Mouse (Mus musculus) heart, postnatal 0 days (tissue): Measurements from ENCODE around the gene Dock7. TPM values are rescaled to one million over a fixed set of nuclear protein-coding genes. Genes with fewer than 3 reads are reported as not detected.
"Not testable (repeated sequence)": the region's sequence is repeated elsewhere in the genome, so short reads cannot be mapped to it uniquely, and the experiment has no call there.

ENCODE experiments used
- ATAC-seq: fragments of 200-750 bp; cut with Nextera tagmentation; 2 replicates; pipeline ENCODE4 v1.8.0; 2017; ENCODE audit warnings: low read depth, moderate number of reproducible peaks, moderate library complexity; ENCODE audit not compliant: insufficient read depth
- DNase-seq: peaks from one replicate; pipeline ENCODE4 v3.0.0-alpha.2; 2016; ENCODE audit warnings: low spot score
- H3K27ac ChIP-seq: fragments of 300-500 bp; sonication (generic); 2 replicates; pipeline ENCODE4 v1.5.1; 2014; ENCODE audit warnings: low read depth, mild to moderate bottlenecking
- H3K27me3 ChIP-seq: fragments of 300-500 bp; sonication (generic); 2 replicates; pipeline ENCODE4 v1.6.1; 2014; ENCODE audit warnings: low read length, mixed read lengths; ENCODE audit not compliant: control insufficient read depth, insufficient read depth
- H3K36me3 ChIP-seq: fragments of 300-500 bp; sonication (generic); replicated peaks from 2 replicates; pipeline ENCODE4 v1.6.1; 2014; ENCODE audit warnings: low read length, mixed read lengths; ENCODE audit not compliant: control insufficient read depth, insufficient read depth
- H3K4me1 ChIP-seq: fragments of 300-500 bp; sonication (generic); 2 replicates; pipeline ENCODE4 v1.6.1; 2014; ENCODE audit warnings: antibody characterized with exemption; ENCODE audit not compliant: control insufficient read depth, insufficient read depth
- H3K4me2 ChIP-seq: fragments of 300-500 bp; sonication (generic); 2 replicates; pipeline ENCODE4 v1.6.1; 2014; ENCODE audit warnings: low read depth, mild to moderate bottlenecking, low read length, moderate library complexity
- H3K4me3 ChIP-seq: fragments of 300-500 bp; sonication (generic); 2 replicates; pipeline ENCODE4 v1.5.1; 2014; ENCODE audit warnings: low read depth, low read length
- H3K9ac ChIP-seq: fragments of 300-500 bp; sonication (generic); replicated peaks from 2 replicates; pipeline ENCODE4 v1.6.1; 2014; ENCODE audit warnings: low read depth, low read length, mixed read lengths
- H3K9me3 ChIP-seq: fragments of 300-500 bp; sonication (generic); replicated peaks from 2 replicates; pipeline ENCODE4 v1.6.1; 2016; ENCODE audit warnings: low read length; ENCODE audit not compliant: control insufficient read depth
- CTCF ChIP-seq: IDR thresholded peaks from 2 replicates; pipeline ENCODE4 v1.5.1; 2016; ENCODE audit warnings: antibody characterized with exemption, control low read depth, low read depth
- EP300 ChIP-seq: IDR thresholded peaks from 2 replicates; pipeline ENCODE4 v1.6.1; 2016; ENCODE audit warnings: antibody characterized with exemption, low read depth
- WGBS: fragments of 180-500 bp; shearing (Covaris S2); extraction: QIAGEN DNeasy Blood & Tissue Kit; methylation state at CpG from one replicate; pipeline ENCODE4 v1.1.7; 2014; 5-methylcytosine and 5-hydroxymethylcytosine counted together
- polyA plus RNA-seq: library from polyadenylated mRNA; unstranded; fragments of >200 nt; fragmentation: Nextera tagmentation; extraction: Ambion mirVana; gene quantifications from 2 replicates; pipeline ENCODE4 v1.2.1, GENCODE M21; 2015
- total RNA-seq: library from RNA; depleted of rRNA; stranded (reverse); fragments of >200 nt; gene quantifications from 2 replicates; pipeline ENCODE4 v1.2.3, GENCODE M21; 2014; ENCODE audit warnings: low replicate concordance

Dock7 gene
- total and polyA plus RNA-seq, 2 experiments from 2014 or later, result 10.2 to 17.4 TPM

GRCm38 (mm10) chr4:99006319-99006718 lies 114.4 kb downstream of the Dock7 start:
- Histone ChIP-seq H3K36me3 (peaks cover 10% of the 10 kb centered on the region), H3K4me1 (no peaks in the 10 kb centered on the region), H3K9ac (no peak overlapping the region), H3K27ac (no peak overlapping the region), H3K9me3 (no peaks in the 10 kb centered on the region), H3K4me3 (no peak overlapping the region), H3K27me3 (no peaks in the 10 kb centered on the region), H3K4me2 (no peak overlapping the region)
- ATAC-seq, result no peak
- no peak for TF ChIP-seq CTCF
- TF ChIP-seq EP300, result no peak
- 72% methylated on average over 2 of the region's 2 CpGs for WGBS
- DNase-seq, result no peak

DNA sequence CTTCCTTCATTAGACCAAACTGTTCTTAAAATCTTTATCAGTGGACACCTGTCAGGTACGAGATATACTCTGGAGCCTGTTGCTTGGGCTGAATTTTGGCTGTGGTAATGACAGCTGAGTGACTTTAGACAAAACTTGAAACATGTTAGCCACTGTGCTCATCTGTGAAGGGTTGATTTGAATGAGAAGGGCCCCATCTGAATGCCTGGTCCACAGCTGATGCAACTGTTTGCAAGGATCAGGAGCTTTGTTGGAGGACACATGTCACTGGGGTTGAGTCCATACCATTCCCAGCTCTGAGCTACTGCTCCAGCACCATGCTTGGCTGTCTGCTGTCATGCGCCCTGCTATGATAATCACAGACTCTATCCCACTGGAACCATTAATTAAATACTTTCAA lies 115.1 kb downstream of the Dock7 start:
- Histone ChIP-seq H3K9me3 (no peaks in the 10 kb centered on the region), H3K36me3 (peaks cover 10% of the 10 kb centered on the region), H3K4me3 (no peak overlapping the region), H3K27ac (no peak overlapping the region), H3K4me2 (no peak overlapping the region), H3K27me3 (no peaks in the 10 kb centered on the region), H3K4me1 (no peaks in the 10 kb centered on the region), H3K9ac (no peak overlapping the region)
- WGBS, result 91% methylated on average over 2 of the region's 2 CpGs
- DNase-seq (no peak), ATAC-seq (no peak)
- no peak for TF ChIP-seq EP300
- no peak for TF ChIP-seq CTCF

DNA sequence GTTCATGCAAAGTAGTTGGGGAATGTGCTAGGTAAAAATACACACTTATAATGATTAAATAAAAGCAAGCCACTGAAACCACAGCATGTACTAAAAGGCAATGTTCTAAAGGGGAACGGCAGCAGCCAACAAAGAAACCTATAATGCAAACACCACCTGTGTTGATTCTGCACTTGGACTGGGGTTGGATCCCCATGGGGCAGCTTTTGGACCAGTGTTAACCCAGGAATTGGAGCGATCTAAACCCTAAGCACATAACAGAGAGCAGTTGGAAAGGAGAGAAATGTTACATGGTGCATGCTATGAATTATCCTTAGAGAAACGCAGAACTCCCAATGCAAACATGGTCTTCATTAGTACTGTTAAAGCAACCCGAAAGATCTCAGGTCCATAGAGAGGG lies 127.2 kb downstream of the Dock7 start:
- Histone ChIP-seq H3K4me2 (no peak overlapping the region), H3K4me1 (no peaks in the 10 kb centered on the region), H3K27me3 (no peaks in the 10 kb centered on the region), H3K4me3 (no peak overlapping the region), H3K9ac (no peak overlapping the region), H3K9me3 (no peaks in the 10 kb centered on the region), H3K36me3 (0 out of 2 replicates have a peak, but pooled peaks cover 11% of the 10 kb centered on the region), H3K27ac (no peak overlapping the region)
- DNase-seq (no peak), ATAC-seq (no peak)
- WGBS, result 94% methylated on average over 4 of the region's 4 CpGs
- TF ChIP-seq EP300, result no peak
- no peak for TF ChIP-seq CTCF

DNA sequence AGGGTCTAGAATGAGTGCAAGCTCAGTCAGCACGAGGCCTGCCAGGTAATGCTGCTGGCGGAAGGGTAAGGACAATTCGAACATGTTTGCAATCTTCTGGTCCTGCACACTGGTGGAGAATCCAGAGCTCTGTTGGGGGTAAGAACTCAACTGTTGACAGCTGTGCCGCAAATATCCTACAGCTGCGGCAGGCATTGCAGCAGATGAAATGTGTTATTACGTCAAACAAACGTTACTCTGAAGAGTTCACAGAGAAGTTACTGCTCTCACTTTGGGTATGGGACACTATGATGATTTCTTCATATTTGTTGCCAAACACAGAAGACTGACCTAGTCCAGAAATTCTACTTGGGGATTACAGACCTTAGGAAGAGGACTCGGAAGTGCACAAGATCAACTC lies 136.0 kb downstream of the Dock7 start:
- no peak overlapping the region for H3K27ac ChIP-seq
- H3K4me1 ChIP-seq, result no peaks in the 10 kb centered on the region
- no peak overlapping the region for H3K4me2 ChIP-seq
- H3K9me3 ChIP-seq, result no peaks in the 10 kb centered on the region
- TF ChIP-seq CTCF, result no peak
- no peak for TF ChIP-seq EP300
- DNase-seq (no peak), ATAC-seq (no peak)
- H3K9ac ChIP-seq, result no peak overlapping the region
- H3K36me3 ChIP-seq, result peaks cover 24% of the 10 kb centered on the region; the same call in 1 of the 2 replicates
- H3K27me3 ChIP-seq, result no peaks in the 10 kb centered on the region
- 82% methylated on average over 8 of the region's 8 CpGs for WGBS
- no peak overlapping the region for H3K4me3 ChIP-seq

GRCm38 (mm10) chr4:98979976-98980375 lies 140.7 kb downstream of the Dock7 start:
- not testable (repeated sequence) for H3K27me3 ChIP-seq, H3K27ac ChIP-seq, H3K9ac ChIP-seq, DNase-seq, ATAC-seq, H3K9me3 ChIP-seq, H3K4me2 ChIP-seq, H3K4me3 ChIP-seq, H3K4me1 ChIP-seq
- H3K36me3 ChIP-seq, result peaks cover 14% of the 10 kb centered on the region; the same call in 1 of the 2 replicates
- WGBS, result 83% methylated on average over 3 of the region's 3 CpGs

DNA sequence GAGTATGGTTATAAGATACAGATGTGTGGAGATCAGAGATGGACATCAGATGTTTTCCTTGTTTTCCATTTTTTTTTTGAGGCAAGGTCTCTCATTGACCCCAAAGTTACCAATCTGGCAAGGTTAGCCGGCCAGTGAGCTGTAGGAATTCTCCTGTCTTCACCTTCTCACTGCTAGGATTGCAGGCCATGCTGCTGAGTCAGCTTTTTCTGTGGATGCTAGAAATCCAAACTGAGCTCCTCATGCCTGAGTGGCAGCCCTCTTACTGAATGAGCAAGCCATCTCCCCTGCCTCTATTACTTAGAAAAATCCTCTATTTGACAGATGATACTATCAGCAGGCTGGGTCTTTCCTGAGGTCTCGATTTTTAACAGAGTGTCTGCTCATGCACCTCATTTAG lies 142.0 kb downstream of the Dock7 start:
- no peaks in the 10 kb centered on the region for H3K9me3 ChIP-seq
- no peak overlapping the region for H3K27ac ChIP-seq
- H3K4me3 ChIP-seq, result no peak overlapping the region
- peaks cover 18% of the 10 kb centered on the region for H3K36me3 ChIP-seq
- H3K4me2 ChIP-seq, result no peak overlapping the region
- no peaks in the 10 kb centered on the region for H3K4me1 ChIP-seq
- DNase-seq (no peak), ATAC-seq (no peak)
- WGBS, result 70% methylated on average over 2 of the region's 2 CpGs
- no peak overlapping the region for H3K9ac ChIP-seq
- H3K27me3 ChIP-seq, result no peaks in the 10 kb centered on the region
- TF ChIP-seq EP300 (no peak), CTCF (no peak)

- not testable (repeated sequence) for H3K27ac ChIP-seq, H3K27me3 ChIP-seq, DNase-seq, H3K4me1 ChIP-seq, H3K9ac ChIP-seq, H3K9me3 ChIP-seq, H3K4me3 ChIP-seq, ATAC-seq, H3K4me2 ChIP-seq
- 96% methylated on average over 2 of the region's 2 CpGs for WGBS
- peaks cover 17% of the 10 kb centered on the region for H3K36me3 ChIP-seq
These were observed 142.4 kb downstream of the Dock7 start for GRCm38 (mm10) chr4:98978288-98978687.
